Mouse (Mus musculus) midbrain, embryonic 14.5 days (tissue): ENCODE results near the gene Nudc. TPM values are rescaled to one million over a fixed set of nuclear protein-coding genes. Genes with fewer than 3 reads are reported as not detected.

ENCODE experiments used
- ATAC-seq: fragments of 200-750 bp; cut with Nextera tagmentation; 2 replicates; pipeline ENCODE4 v1.8.0; 2017; ENCODE audit warnings: moderate number of reproducible peaks, moderate library complexity; ENCODE audit not compliant: low FRiP score, low TSS enrichment
- DNase-seq: peaks from one replicate; pipeline ENCODE4 v3.0.0-alpha.2; 2015
- H3K27ac ChIP-seq: fragments of 300-500 bp; sonication (generic); replicated peaks from 2 replicates; pipeline ENCODE4 v1.5.1; 2014; ENCODE audit warnings: mild to moderate bottlenecking, low read depth, low read length, moderate library complexity
- H3K27me3 ChIP-seq: fragments of 300-500 bp; sonication (generic); 2 replicates; pipeline ENCODE4 v1.6.1; 2014; ENCODE audit warnings: low read length, control low read depth, mixed read lengths; ENCODE audit not compliant: control insufficient read depth, insufficient read depth
- H3K36me3 ChIP-seq: fragments of 300-500 bp; sonication (generic); 2 replicates; pipeline ENCODE4 v1.6.1; 2014; ENCODE audit warnings: low read length, control low read depth; ENCODE audit not compliant: control insufficient read depth, insufficient read depth
- H3K4me1 ChIP-seq: fragments of 300-500 bp; sonication (generic); 2 replicates; pipeline ENCODE4 v1.6.1; 2014; ENCODE audit warnings: mild to moderate bottlenecking, antibody characterized with exemption, low read length, control low read depth; ENCODE audit not compliant: control insufficient read depth, insufficient read depth
- H3K4me2 ChIP-seq: fragments of 300-500 bp; sonication (generic); 2 replicates; pipeline ENCODE4 v1.6.1; 2014; ENCODE audit warnings: mild to moderate bottlenecking, low read length, moderate library complexity
- H3K4me3 ChIP-seq: fragments of 300-500 bp; sonication (generic); replicated peaks from 2 replicates; pipeline ENCODE4 v1.5.1; 2014; ENCODE audit warnings: low read depth, low read length
- H3K9ac ChIP-seq: fragments of 300-500 bp; sonication (generic); replicated peaks from 2 replicates; pipeline ENCODE4 v1.6.1; 2014; ENCODE audit warnings: mild to moderate bottlenecking, low read length, moderate library complexity
- H3K9me3 ChIP-seq: fragments of 300-500 bp; sonication (generic); 2 replicates; pipeline ENCODE4 v1.6.1; 2016; ENCODE audit warnings: low read length, control low read depth, mixed read lengths; ENCODE audit not compliant: control insufficient read depth
- WGBS: fragments of 180-500 bp; shearing (Covaris S2); extraction: QIAGEN DNeasy Blood & Tissue Kit; methylation state at CpG from one replicate; pipeline ENCODE4 v1.1.7; 2014; 5-methylcytosine and 5-hydroxymethylcytosine counted together
- microRNA-seq: library from miRNA; unstranded; fragments of <30 nt; microRNA quantifications from one replicate; pipeline ENCODE4, GENCODE M21; 2016
- polyA plus RNA-seq: library from polyadenylated mRNA; unstranded; fragments of >200 nt; fragmentation: Nextera tagmentation; extraction: Ambion mirVana; gene quantifications from 2 replicates; pipeline ENCODE4 v1.2.1, GENCODE M21; 2014

Nudc gene
- polyA plus RNA-seq, 1 experiment from 2014 or later = 162 TPM

DNA sequence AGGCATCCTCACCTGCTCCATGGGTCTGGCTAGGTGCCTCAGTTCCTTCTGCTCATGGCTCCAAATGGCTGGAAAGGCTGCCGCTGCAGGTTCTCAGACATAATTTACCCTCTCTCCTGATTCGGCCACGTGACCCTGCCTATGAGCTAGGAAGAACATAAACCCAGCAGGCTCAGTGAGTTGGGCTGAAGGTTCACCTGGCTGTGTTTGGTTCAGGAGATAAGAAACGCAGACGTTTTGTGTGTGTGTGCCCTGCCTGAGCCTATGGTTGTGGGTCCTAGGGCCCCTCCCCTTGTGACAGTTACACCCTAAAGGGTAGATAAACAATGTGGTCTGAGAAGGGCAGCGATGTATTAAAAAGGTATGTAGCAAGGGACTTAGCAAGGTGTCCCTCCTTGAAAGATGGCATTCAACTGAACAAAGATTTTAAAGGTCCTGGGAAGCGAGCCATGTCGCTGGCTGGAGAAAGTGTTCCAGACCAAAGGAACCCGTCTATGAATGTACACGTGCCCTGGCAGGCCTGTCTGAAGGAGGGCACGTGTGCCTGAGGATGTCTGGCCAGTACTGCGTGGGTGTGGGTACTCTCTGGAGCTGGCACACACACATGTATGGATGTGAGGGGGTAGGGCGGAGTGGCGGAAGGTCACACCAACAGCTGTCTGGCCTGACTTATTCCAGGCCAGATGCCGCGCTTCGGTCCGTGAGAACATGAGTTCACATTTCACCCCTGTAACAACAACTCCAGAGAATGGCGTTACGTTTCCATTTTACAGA lies 57.0 kb downstream of the Nudc start:
- Histone ChIP-seq H3K27ac (no peak overlapping the region), H3K9ac (no peak overlapping the region), H3K27me3 (no peaks in the 10 kb centered on the region), H3K9me3 (no peaks in the 10 kb centered on the region), H3K4me1 (no peaks in the 10 kb centered on the region), H3K36me3 (no peaks in the 10 kb centered on the region), H3K4me3 (no peak overlapping the region), H3K4me2 (no peak overlapping the region)
- WGBS = 85% methylated on average over 20 of the region's 20 CpGs
- DNase-seq (no peak), ATAC-seq (no peak)

DNA sequence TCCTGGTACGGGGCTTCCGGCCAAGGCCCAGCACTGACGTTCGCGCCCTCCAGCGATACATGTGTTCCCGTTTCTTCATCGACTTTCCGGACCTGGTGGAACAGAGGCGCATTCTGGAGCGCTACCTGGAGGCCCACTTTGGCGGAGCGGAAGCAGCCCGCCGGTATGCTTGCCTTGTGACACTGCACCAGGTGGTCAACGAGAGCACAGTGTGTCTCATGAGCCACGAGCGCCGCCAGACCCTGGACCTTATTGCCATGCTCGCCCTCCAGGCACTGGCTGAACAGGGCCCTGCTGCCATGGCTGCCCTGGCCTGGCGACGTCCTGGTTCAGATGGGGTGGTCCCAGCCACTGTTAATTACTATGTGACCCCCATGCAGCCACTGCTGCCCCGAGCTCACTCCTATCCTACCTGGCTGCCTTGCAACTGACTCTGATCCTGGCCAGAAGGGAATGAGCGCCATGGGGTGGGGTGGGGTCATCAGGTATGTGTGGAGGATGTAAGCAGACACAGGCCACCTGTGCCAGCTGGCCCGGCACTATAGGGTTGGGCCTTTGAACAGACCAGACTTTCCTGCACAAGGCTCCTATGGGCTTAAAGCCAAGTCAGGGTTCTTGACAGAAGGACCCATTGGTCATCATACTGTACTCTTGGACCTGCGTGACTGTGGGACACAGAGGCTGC lies 59.0 kb downstream of the Nudc start:
- Histone ChIP-seq H3K9ac (no peak overlapping the region), H3K4me1 (no peaks in the 10 kb centered on the region), H3K27ac (no peak overlapping the region), H3K36me3 (no peaks in the 10 kb centered on the region), H3K4me2 (no peak overlapping the region), H3K9me3 (no peaks in the 10 kb centered on the region), H3K27me3 (0 out of 2 replicates have a peak, but pooled peaks cover under 1% of the 10 kb centered on the region), H3K4me3 (no peak overlapping the region)
- WGBS = 94% methylated on average over 26 of the region's 26 CpGs
- DNase-seq = no peak
- no peak for ATAC-seq

DNA sequence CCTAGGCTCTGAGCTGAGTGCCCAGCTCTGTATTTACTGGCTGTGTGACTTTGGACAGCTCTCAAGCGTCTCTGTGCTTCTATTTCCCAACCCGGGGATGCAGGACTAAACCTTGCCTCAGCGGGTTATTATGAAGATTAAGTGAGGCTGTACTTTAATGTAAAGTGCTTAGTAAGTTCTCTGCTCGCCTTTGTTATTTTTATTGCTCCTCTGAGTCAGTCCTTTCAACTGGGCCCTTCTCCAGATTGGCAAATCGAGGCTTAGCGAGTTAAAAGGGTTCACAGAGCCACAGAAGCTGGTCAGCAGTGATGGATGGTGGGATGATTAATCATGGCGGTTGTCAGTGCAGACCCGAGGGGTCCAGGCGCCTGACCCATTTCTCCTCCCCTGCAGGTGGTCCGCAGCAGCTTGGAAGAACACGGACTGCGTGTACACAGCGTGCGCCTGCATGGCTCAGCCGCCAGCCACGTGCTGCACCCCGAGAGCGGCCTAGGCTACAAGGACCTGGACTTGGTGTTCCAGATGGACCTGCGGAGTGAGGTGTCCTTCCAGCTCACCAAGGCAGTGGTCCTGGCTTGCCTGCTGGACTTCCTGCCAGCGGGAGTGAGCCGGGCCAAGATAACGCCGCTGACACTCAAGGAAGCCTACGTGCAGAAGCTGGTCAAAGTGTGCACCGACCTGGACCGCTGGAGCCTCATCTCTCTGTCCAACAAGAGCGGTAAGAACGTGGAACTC lies 59.9 kb downstream of the Nudc start:
- Histone ChIP-seq H3K9me3 (no peaks in the 10 kb centered on the region), H3K4me3 (no peak overlapping the region), H3K9ac (no peak overlapping the region), H3K4me2 (no peak overlapping the region), H3K36me3 (no peaks in the 10 kb centered on the region), H3K27me3 (peaks cover 9% of the 10 kb centered on the region; the same call in 1 of the 2 replicates), H3K4me1 (no peaks in the 10 kb centered on the region), H3K27ac (no peak overlapping the region)
- no peak for DNase-seq
- WGBS = 91% methylated on average over 28 of the region's 28 CpGs
- ATAC-seq = no peak

DNA sequence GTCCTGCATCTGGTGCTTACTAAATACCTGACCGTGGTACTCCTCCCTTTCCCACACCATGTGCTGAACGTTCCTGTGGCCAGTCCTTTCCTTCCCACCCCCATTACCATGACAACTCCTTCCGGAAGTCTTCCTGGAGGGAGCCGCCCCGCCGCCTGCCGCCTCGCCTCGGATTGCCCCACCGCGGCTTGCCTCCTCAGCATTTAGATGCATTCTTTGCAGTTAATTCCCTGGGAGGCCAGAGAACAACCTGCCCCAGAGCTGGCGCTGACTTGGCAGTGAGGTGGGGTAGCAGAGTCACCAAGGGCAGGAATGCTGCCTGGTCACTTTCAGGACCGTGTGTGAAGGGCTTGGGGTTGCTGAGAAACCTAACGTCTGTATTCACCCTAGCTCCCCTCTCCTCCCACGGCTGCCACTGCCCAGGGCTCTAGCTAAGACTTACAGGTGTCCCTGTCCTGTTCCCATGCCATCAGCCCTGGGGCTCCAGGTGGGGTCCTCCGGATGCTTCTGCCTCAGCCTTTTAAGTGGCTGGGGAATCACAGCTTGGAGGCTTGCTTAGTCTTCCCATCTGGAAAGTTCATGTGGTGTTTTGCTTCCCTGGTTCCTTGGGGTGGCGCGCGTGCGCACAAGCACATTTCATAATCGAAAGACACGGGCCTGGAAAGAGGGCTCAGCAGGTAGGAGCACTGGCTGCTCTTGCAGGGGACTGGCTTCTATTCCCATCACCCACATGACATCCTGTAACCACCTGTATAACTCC lies 61.4 kb downstream of the Nudc start:
- no peak overlapping the region for H3K27ac ChIP-seq
- no peaks in the 10 kb centered on the region for H3K9me3 ChIP-seq
- no peaks in the 10 kb centered on the region for H3K36me3 ChIP-seq
- H3K9ac ChIP-seq = no peak overlapping the region; the same call in 1 of the 2 replicates
- 9% methylated on average over 22 of the region's 22 CpGs for WGBS
- ATAC-seq (no peak), DNase-seq (no peak)
- 0 out of 2 replicates have a peak, but pooled peaks cover 5% of the 10 kb centered on the region for H3K4me1 ChIP-seq
- no peak overlapping the region for H3K4me2 ChIP-seq
- H3K27me3 ChIP-seq = peaks cover 18% of the 10 kb centered on the region
- no peak overlapping the region for H3K4me3 ChIP-seq

Small RNA genes within 50 kb of the gene (microRNA-seq; reads per million reads assigned to microRNA genes)
- gene Gm23158 = not detected

Other genes with a start within 250 kb of the Nudc start
- gene Wdtc1, start 192.5 kb downstream of the Nudc start, polyA plus RNA-seq = 21.3 and 24.9 TPM in 2 replicates
- 8.2 and 8.3 TPM in 2 replicates for gene Slc9a1, start 176.3 kb downstream of the Nudc start, polyA plus RNA-seq
- gene Tent5b, start 65.9 kb downstream of the Nudc start, polyA plus RNA-seq = 0.09 and 0.15 TPM in 2 replicates
- 5.5 and 7.8 TPM in 2 replicates for gene Trnp1, start 47.4 kb downstream of the Nudc start, polyA plus RNA-seq
- gene Kdf1, start 27.0 kb downstream of the Nudc start, polyA plus RNA-seq = 0.19 and 0.37 TPM in 2 replicates
- not detected in 2 replicates for gene Nr0b2, start 7.4 kb upstream of the Nudc start, polyA plus RNA-seq
- gene Gpatch3, start 28.7 kb upstream of the Nudc start, polyA plus RNA-seq = 6.4 and 7.3 TPM in 2 replicates
- gene Gpn2, start 38.4 kb upstream of the Nudc start, polyA plus RNA-seq = 20.3 and 21.4 TPM in 2 replicates
- gene Sfn, start 56.2 kb upstream of the Nudc start, polyA plus RNA-seq = 0.88 and 1.3 TPM in 2 replicates
- gene Zdhhc18, start 104.2 kb upstream of the Nudc start, polyA plus RNA-seq = 3.8 and 5.8 TPM in 2 replicates
- gene Pigv, start 126.7 kb upstream of the Nudc start, polyA plus RNA-seq = 9.4 and 10.8 TPM in 2 replicates
- gene Arid1a, start 210.8 kb upstream of the Nudc start, polyA plus RNA-seq = 38.5 and 46.7 TPM in 2 replicates